Mouse (Mus musculus) layer of hippocampus, postnatal 10 days (tissue): ENCODE results near the gene Grtp1. TPM values are rescaled to one million over a fixed set of nuclear protein-coding genes. Genes with fewer than 3 reads are reported as not detected.

ENCODE experiments used
- DNase-seq, 2 experiments: peaks; one replicate each; pipeline ENCODE4 v3.0.0; 2021; ENCODE audit warnings: low spot score in 2 of 2
- long read RNA-seq: library from polyadenylated mRNA; stranded (forward); transcript quantifications from one replicate; pipeline ENCODE4 v2.0.0, GENCODE M21; 2023
- total RNA-seq, 2 experiments: library from RNA; stranded (reverse); gene quantifications; 2 replicates each; pipeline ENCODE4 v1.2.3; 2021

The Grtp1 gene
- 10 to 100 TPM; 10.3 to 10.8 TPM for total RNA-seq
- long read RNA-seq, partial matches to known transcripts, result 3 of 11 reads
- long read RNA-seq, other reads (novel, unspliced or antisense), result 4 of 11 reads

DNA sequence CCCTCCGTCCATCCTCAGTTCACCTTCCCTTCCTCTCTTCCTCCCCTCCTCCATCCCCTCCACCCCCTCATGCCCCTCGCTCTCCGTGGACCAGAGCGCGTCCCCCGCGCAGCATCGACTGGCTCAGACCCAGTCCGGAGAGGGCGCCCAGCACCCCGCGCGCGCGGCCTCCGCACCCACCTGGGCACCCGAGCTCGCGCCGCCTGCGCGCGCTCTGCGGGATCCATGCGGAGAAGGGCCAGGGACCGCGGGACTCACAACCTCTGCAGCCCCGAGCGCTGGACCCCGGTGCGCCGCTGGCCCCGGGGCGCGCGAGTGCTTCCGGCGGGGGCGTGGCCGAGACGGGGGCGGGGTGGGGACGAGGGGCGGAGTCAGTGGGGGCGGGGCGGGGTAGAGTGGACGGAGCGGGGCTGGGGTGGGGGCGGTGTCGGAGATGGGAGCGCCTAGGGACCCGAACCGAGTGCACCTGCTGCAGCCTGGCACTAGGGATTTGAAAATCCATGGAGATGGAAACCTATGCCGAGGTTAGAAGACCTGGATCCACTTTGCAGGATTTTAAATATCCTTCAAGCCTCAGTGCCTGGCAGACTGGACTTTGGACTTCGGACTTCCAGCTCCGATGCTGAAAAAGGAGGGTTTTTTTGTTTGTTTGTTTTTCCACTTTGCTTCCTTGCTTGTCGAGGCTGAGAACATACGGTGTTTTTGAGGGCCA is at the start of gene Grtp1:
Gene Grtp1 (minus strand): TSS at position 320 of the 712 bp plus-strand sequence.
- peak; percentile 52 to 68 for DNase-seq

DNA sequence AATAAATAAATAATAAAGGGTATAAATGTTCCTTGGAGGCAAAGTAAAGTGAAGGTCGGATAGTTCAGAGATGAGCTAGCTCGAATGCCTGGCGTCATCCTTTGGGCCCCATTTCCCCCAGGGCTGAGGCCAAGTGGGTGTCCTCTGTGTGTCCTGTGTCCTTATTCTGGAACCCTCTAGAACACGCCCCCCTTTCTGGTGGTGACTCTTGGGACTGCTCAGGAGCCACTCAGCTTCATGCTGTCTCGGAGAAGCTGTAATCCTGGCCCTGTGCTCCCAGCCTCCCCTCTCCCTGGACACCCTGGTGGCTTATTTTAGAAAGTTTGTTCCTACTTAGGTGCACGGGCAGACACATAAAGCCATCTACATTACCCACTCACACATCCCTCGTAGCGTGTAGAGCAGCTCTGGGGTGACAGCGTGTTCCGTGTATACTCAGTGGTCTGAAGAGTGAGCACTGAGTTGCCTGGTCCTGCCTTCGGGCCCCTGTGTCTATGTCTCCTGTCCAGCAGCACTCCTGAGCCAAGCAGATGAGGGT is 44.0 kb upstream of the Grtp1 start:
- DNase-seq, result no peak

DNA sequence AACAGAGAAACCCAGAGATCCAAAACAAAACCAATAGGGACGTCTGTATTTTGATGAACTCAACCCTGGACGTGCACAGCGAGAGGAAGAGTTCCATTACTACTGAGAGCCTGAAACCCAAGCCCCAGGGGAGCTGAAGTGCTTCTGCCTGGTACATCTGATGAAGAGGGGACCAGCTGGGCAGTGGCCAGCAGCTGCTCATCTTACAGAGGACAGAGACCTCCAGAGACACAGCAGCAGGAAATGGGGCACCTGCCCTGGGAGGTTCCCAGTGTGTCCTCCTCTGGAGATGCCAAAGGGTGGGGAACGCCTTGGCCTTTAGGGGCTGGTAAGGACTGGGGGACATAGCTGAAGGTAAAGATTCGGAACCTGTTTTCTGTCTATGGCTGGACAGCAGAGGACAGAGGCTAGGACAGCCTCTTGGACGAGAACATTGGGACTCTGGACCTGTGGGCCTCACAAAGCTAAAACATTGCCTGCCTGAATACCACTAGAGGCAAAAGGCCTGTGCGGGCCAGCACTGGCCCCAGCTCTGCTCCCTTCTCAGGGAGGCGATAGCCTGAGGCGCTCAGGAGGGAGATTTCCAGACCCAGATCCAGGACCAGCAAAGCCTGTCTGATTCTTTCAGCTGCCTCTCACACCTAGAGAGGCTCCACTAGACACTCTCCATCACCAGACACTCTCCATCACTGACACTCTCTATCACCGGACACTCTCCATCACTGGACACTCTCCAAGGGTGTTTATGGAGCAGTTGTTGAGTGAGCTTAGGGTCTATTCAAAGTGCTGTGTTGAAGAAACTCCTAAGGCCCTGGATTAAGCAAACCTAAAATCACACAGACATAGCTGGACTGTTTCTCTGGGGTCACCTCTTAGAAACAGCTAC is 42.8 kb upstream of the Grtp1 start:
- no peak for DNase-seq

DNA sequence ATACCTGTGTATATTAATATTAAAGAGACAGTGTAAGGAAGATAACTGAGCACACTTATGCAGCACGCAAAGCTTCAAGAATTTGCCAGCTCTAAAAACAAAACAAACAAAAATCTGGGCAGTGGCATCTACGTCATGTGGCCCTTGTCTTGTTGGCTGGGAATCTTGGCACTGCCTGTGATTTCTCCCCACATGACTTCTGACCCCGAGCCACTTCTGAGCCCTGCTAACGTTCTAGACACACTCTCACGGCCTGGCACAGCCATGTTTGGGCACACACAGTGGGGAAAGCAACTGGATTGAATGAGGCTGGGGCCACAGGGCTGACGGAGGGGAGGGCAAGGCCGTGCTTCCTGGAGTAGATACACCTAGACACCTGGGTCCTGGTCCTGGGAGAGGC is 40.3 kb upstream of the Grtp1 start:
- no peak for DNase-seq

DNA sequence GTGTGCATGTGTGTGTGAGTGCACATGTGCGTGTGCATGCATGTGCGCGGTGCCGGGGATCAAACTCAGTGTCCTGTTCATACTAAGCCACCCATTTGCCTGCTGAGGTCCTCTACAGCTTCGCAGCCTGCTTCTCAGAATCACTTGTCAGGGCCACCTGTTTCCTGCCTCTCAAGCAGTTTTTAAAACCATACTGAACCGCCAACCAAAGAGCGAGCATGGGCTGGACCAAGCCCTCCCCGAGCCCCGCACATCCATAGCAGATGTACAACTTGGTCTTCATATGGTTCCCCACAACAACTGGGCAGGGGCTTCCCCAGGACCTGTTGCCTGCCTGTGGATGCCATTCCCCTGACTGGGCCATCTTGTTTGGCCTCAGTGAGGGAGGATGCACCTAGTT is 39.6 kb upstream of the Grtp1 start:
- DNase-seq, result no peak

DNA sequence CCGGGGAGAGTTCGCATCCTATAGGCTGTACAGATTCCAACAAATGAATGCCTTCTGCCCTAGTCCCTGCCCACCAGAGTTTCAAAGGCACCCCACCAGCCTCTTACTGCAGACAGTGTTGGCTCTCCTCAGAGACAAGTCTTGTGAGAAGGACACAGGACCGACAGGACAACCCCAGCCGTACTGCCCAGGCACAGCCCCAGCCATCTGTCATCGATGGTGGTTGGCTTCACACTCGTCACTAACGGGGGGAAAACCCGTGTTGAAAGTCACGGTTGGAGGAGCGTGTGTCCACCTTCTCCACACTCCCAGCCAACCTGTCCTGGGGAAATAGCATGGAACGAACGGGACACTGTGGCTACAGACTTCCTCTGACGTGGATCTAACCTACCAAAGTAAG is 34.4 kb upstream of the Grtp1 start:
- DNase-seq, result no peak

DNA sequence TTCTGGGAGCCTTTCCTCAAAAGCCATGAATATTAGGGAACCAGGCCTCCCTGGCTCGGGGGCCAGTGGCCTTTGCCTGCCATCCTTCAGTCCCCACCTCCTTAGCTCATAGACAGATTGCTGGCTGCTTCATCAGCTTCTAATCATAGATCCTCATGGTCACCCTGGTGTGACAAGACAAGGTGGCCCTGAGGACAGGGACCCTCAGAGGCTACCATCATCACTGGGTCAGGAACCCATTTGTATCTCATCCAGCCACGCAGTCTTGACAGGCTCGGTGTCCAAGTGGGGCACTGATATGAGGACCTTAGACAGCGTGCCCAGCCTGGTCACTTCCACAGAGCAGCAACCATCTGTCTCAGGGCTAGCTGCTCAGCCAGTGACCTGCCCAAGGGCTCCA is 30.1 kb upstream of the Grtp1 start:
- no peak for DNase-seq

DNA sequence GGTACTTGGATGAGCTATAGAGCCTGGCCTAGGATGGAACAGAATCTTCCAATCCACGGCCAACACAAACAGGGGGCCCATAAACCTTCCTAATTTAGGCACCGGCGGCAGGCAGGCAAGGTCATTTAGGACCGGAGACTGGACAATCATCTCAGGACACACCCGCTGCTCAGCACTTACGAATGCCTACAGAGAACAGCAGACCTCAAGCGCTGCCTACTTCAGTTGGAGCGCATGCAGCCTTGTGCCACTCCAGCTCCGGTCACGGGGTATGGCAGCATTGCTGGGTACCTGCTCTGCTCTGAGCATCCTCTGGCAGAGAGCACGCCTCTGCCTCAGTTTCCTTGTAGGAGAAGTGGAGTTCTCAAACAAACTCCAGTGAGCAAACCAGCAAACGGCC is 29.4 kb upstream of the Grtp1 start:
- no peak for DNase-seq

DNA sequence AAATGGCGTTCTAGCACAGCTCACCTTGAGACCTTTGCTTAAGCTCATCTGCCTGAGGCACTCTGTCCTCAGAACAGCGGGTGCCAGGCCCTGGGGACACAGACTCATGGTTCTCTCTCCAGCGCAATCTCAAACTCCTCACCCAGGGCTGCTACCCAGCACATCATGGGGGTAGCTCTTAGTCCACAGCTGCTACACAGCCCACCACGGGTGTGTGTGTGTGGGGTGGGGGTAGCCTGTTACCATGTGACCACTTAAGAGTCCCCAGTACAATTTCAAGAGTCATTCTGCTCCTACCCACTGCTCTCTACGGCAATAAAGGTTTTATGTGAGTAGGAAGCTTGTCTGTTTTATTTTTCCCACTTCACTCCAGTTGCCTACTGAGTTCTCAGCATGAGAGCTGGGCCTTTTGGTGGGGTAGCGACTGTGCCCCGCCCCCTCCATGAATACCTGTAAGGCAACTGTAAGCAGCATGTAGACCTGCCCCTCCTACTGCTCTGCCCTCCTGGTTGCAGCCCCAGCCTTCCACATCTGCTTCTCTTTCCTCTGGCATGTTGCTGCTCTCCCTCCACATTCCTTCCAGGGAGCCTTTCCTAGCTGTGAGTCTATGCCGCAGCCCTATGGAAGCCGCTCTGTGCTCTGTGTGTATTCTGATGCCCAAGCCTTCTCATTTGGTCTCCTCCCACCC is 28.6 kb upstream of the Grtp1 start:
- no peak for DNase-seq

DNA sequence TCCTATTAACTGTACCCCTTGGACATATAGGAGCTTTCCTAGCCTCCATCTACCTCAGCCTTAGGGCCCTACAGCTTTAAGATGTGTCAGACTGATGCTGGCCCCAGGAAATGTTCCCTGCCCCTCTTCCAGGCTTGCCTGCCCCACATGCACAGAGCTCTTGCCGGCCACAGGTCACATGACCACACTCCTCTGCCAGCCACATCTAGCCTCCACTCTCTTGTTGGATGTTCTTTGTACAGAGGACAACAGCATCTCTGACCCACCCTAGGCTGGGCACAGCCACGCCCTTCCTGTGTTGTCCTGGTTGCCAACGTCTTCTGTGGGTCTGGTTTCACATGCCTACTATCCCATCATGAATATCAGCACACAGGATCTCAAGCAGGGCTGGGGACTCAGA is 26.8 kb upstream of the Grtp1 start:
- DNase-seq, result no peak

DNA sequence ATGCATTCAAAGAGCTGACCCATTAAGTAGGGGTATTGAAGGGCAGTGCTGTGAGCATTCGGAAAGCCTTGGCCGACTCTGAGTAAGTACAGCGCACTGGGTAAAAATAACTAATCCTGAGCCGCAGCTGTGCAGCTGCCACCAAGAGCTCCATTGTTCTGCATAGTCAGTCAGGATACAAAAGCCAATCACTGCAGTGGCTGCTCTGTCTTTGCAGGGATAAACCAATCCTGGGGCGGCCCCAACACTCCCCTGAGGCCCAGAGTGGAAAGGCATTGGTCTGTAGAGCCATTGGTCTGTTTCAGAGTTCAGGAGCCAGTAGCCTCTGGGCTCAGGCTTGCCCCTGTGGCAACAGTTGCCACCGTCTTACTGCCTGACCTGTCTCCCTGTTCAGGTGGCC is 25.9 kb upstream of the Grtp1 start:
- peak; percentile 22 to 23 for DNase-seq

DNA sequence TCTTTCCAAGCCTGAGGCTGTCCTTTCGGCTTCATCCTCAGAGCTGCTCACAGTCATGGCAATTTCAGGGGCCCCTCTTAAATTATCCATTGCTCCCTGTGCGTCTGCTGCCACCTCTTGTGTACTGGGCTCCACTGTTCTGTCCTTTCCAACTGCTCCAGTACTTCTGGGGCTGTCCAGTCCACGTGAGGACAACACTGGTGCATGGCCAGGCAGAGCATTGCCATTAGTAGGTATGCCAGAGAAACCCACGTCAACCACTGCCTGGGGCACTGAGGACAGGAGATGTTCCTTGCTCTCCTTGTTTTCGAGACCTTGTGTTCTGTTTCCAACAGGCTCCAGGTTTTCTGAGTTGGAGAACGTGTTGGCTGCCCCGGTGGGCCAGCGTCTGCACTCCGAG is 24.0 kb upstream of the Grtp1 start:
- no peak for DNase-seq

DNA sequence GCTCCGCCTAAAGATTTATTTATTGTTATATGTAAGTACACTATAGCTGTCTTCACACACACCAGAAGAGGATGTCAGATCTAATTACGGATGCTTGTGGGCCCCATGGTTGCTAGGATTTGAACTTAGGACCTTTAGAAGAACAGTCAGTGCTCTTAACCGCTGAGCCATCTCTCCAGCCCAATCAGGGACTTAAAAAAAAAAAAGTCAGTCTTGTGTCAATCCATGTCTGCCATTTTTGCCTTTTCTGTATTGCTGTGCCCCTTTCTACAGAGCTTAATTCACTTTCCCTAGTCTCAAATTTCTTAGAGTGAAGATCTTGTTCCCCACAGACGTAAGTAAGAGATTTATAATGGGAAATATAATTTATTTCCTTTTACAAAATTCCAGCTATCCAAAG is 18.0 kb upstream of the Grtp1 start:
- DNase-seq, result no peak

DNA sequence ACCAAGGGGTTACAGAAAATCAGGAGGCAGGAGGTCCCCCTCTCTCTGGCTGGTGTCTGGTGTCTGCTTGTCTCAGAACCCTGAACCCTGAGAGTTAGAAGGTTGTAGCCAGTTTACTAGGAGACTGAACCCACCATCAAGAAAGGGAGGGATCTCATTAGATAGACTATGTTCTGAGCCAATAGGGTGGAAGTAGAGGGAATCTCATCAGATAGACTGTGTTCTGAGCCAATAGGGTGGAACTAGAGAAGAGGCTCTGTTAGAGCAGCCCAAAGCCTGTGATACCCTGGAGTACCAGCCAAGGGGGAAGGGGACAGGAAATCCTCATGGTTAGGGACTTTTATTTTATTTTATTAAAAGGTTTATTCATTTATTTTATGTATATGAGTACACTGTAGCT is 17.6 kb upstream of the Grtp1 start:
- no peak for DNase-seq

DNA sequence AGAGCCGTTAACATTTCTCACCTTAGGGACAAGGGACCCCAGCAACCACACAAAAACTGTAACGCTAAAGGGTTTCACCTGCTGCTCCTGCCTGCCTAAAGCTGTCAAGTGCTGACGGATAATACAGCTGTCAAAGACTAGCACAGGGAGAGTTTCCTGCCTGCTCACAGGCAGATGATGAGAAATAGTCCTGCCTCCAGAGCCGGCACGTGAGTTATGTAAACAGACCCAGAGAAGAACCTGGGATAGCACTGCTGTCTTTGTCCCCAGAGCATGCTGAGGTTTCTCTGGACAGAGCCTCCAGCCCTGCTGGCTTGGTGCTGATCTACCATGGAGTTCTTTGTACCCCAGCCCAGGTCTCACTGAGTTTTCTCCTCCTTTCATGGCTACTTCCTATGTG is 16.7 kb upstream of the Grtp1 start:
- no peak for DNase-seq

DNA sequence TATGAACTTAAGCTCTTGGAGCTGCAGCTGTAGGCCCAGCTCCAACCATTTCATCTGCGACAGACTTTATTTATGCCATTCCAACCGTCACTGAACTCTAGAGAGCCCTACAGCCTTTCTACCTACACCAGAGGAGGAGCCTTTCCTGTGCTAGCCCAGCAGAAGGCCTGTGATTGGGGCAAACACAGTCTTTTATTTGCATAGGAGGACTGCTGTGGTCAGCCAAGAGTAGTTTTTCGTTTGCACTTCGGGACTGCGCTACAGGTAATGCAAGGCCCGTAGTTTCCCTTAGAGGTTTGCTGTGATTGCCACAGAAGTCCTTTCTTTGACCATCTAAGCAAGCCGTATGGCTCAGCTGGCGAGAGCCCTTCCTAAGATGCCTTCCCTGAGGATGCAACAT is 16.0 kb upstream of the Grtp1 start:
- DNase-seq, result no peak

DNA sequence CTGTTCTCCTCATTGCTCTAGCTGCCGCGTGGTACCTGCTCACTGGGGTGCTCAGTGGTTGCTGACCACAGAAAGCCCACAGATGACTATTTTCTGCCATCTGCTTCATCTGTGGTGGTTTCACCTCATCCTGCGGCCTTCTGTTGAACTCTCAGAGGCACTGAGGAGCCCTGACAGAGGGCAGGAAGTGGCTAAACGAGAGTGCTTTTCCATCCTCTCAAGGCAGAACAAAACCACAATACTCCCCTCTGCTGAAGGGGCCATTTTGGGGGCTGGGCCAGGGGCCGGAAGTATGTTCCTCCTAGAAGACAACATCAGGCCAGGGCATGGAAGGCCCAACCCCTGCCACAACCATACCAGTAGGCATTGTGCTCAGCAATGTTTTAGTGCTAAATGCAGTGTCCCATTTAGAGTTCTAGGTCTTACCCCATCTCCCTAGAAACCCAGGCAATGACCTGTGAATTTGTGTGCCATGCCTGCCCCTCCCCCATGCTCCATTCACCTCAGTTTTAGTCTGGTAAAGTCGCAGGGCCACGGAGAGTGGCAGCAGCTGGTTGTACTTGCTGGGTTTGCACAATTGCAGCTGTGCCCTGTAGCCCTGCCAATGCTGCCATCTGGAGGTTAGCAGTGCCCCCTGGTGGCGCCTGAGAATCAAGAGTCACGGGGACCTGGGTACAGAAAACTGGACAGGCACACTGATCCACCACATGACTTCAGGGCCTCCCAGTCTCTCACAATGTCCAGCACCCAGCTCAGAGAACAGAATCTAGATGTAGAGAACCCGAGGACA is 13.3 kb upstream of the Grtp1 start:
- DNase-seq, result peak; percentile 93 to 94

DNA sequence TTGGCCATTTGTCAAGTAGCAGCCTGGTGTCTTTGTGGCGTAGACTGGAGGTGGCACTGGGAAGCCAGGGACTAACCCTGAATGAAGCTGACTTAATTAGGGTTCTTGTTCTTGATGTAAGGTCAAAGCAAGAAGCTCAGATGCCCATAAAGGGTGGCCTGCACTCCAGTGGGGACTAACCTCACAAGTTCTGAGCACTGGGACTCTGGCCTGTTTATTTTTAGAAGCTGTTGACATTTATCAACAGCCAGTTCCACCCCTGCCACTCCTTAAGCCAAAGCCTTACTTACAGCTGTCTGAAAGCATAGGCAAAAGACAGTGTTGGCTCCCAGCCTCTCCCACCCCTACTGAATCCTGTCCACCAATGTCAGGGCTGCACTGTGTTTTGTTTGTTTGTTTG is 9.3 kb upstream of the Grtp1 start:
- DNase-seq, result no peak

DNA sequence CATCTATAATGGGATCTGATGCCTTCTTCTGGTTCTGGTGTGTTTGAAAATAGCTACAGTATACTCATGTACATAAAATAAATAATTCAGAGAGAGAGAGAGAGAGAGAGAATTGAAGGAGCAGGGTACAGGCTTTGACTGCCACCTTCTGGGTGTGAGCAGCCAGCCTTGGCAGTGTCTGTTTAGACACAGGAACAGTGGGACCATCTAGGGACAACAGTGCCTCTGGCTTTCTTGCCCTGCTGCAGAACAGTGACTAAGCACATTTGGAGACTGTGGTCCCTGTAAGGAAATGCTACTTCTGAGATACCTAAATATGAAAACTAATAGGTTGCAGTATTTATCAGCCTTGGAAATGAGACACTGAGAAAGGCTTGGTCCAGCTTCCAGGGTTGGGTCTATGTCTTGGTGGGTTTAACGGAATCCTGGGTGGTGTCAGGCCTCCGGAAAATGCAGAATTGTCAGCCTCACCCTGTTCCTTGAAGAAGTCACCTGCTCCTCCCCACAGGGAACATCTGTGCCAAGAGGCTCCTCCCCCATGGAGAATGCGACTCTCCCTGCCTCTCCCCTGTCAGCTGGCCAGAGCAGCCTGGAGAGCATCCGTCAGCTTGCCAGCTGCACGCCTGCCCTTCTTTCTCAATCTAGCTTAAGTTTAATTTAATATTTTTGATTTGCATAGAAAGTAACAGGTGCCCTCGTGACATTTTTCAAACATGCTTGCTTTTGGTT is 8.4 kb upstream of the Grtp1 start:
- no peak for DNase-seq

DNA sequence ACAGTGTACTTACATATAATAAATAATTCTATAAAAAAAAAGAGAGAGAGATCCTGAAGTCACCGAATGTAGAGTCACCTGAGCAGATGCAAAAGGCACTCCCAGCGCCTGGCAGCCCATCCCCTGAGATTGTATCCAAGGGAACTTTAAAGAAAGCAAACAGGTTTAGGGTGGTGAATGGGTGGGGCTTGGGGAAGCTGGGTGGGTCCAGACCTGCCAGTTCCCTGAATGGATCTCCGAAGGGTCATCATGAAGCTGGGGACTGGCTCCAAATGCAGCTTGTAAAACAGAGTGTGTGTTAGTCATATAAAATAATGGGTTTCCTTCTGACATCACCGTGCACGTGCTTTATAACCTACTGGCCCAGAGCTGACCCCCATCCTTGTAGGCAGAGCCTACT is 5.9 kb upstream of the Grtp1 start:
- DNase-seq, result no peak
